Mouse (Mus musculus): ENCODE results near the gene Lamtor2. TPM values are rescaled to one million over a fixed set of nuclear protein-coding genes. Genes with fewer than 3 reads are reported as not detected.

The Lamtor2 gene
- total RNA-seq, 4 experiments from 2014 or later: 102 to 133 (median 110) TPM

DNA sequence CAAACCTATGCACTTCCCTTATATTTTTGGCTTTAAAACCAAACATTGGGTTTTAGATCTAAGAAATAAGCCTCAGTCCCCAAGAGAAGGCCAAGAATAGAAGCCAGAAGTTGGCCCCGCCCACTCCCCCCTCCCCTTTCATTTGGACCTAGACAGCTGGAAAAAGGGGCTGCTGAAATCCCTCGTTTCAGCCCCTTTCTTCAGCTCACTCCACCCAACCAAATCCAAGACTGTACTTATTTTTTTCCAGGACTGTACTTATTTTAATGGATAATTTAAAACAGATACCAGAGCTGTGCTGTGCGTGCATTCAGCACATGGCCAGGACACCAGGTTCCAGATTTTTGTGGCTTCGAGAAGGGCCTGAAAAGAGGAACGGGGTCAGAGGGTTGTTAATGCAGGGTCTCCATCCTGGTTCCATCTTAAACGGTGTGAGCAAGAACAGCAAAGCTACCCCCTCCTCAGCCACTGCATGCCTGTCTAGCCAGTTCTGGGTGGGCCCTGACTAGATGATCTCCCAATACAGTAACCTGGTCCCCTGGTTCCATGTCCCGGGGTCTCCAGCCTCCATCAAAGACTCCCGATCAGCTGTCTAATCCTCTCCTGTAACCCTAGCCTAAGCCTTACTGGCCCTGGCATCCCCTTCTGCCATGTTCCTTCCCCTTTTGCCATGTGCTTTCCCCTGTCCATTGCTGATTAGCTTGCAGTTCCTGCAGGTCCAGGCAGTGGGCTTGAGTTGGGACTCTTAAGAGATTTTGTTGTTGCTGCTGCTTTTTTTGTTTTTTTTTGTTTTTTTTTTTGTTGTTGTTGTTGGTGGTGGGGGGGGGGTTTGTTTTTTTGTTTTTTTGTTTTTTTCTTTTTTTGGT lies 48.8 kb downstream of the Lamtor2 start:
- no peak for DNase-seq (ENCODE audit: low spot score in 2 of 2)

DNA sequence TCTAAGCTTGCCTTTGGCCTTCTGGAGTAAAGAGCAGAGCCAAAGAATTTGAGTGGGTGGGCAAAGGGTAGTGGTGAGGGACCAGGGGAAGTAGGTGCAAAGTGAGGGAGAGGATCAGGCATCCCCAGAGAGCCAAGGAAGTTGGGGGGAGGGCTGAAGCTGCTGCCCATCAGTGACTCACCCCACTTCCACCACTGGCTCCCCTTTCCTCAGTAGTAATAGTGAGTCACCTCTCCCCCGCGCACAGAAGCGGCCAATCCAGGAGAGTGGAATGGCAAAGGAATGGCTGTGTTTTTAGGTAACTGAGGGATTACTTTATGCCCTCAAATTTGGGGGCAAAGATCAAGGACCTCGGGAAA lies 49.4 kb downstream of the Lamtor2 start:
- peak in 1 of 2 experiments; percentile 70 for DNase-seq (ENCODE audit: low spot score in 2 of 2)

DNA sequence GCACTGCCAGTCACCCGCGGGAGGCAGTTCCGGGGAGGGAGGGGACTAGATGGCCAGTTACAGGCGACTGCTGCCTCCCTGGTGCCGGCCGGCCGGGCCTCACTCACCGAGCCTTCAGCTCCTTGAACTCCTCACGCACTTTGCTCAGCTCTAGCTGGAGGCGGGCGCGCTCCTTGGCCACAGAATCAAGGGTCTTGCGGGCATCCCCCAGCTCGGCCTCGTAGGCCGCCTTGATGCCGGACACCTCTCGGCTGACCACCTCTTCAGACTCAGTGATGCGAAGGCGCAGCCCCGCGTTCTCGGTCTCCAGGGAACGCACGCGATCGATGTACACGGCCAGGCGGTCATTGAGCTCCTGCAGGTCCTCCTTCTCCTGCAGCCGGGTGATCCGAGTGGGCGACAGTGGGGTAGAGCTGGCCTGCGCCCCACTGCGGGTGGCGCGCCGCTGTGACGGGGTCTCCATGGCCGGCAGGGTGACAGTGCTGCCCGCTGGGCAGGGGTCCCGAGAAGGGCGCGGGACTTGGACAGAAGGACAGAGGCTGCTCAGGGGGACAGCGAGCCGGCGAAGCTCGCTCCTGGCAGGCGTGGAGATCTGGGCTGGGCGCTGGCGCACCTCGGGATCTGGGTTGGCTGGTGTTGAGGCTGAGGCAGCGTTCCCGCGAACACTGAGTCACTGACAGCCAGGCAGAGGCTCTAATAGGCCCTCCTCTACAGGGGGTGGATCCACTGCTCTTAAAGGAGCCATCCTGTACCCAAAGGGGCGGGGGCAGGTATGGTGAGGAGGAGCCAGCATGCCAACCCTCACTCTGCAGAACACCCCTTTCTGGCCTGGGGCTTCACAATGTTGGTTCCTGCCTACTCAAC lies 50.0 kb downstream of the Lamtor2 start:
- peak; percentile 92 to 97 for DNase-seq (ENCODE audit: low spot score in 2 of 2)

DNA sequence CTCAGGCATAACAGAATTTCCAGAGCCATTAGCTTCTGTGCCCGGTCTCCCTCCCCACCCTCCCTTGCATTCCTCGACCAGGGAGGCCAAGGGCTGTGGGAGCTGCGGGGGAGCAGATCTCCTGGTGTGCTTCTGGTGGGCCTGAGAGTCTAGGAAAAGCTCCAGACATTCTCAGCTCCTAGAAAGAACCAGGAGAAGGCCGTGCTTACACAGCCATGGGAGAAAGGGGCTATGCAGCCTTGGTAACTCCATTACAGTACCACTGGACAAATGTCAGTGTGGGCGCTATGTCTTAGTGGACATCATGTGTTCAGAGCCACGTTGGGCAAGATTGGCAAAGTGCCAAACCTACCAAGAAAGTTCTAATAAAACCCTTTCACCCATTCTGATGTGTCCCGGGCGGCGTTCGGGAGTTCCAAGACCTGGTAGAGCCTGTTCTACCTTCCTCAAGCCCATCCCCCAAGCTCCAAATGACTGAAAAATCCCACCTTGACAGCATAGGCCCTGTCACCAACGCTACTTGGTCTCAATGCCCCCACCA lies 50.8 kb downstream of the Lamtor2 start:
- DNase-seq (ENCODE audit: low spot score in 2 of 2): no peak

DNA sequence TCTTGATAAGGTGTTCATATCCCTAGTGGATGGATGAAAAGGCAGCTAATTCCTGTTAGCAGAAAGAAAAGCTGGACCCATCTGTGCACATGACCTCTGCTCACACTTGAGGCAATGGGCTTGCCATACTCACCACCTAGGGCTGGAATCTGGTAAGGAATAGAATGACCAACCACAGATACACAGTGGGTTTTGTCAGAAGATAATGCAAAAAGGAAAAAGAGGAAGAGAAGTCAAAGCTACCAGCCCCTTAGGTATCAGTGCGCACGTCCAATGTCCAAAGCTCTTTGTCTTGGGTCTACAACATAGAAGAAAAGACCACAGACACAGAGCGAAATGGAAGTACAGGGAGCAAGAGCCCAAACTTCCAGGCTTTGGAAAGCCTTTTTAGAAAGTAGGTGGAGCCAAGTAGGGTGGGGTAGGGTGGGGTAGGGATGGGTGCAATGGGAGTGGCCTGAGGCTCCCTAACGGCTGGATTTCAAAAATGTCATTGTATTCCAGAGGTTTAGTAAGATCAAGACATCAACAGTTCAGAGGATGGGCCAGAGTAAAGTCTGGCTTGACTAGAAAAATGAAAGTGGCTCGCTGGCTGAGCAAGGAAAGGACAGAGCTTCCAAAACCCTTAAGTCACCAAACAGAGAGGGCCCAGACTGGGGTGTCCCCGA lies 51.4 kb downstream of the Lamtor2 start:
- DNase-seq (ENCODE audit: low spot score in 2 of 2): no peak

DNA sequence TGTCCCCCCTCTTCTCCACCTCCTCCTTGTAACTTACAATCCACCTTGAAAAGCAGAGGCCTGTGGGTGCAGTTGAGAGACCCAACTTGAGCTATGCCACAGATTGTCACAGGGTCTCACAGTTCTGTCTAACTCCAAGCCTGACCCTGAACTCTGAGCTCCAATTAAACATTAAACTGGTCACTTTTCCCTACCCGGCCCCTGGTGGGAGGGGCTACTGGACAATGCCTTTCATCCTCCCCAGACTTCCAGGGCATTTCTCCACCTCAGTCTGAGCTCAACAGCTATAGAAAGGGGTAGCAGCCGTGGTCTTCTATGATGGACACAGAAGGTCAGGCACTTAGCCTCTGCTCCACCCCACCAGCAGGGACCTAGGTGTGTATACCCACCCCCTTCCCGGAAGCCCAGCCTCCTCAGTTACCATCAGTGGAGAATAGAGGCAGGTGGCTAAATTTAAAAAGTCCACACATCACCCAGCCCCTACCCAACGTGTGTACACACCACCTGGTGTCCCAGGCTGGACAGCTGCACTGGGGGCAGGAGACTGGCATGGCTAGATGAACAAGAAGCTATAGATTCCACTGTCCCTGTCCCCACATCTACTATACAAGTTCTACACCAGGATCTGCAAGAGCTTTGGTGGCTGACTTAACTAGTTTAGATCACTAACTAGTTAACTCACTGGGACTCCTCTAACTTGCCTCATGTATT lies 52.1 kb downstream of the Lamtor2 start:
- DNase-seq (ENCODE audit: low spot score in 2 of 2): no peak

DNA sequence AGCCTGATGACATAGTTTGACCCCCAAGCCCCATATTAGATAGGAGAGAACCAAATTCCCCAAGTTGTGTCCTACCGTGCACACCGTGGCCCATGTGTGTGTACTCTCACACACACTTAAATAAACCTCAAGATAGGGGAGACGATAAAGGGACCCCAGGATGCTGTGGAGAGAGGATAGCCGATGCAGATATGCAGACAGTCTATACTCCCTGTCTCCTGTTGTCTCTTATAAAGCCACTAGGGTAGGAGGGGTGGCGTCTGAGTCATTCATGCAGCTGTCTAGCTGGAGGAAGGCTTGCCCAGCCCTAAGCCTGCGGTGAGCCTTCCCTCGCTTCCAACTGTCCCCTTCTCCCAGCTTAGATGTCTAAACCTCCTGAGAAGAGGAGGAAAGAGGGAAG lies 52.8 kb downstream of the Lamtor2 start:
- no peak for DNase-seq (ENCODE audit: low spot score in 2 of 2)

Small RNAs within 50 kb of the gene (microRNA-seq; reads per million reads assigned to microRNA genes)
- gene Mir1905: 0 reads per million in 2 experiments

Other genes with a start within 250 kb of the Lamtor2 start
- 100 to 1,000 TPM in 2 of 4 experiments, 10 to 100 TPM in 2; 97.4 to 106 (median 100) TPM for gene Glmp, start 228.1 kb downstream of the Lamtor2 start, total RNA-seq (2022)
- 1 to 10 TPM; 1.4 to 2.8 (median 1.8) TPM for gene Tmem79, start 216.9 kb downstream of the Lamtor2 start, total RNA-seq (2022)
- gene Smg5, start 216.8 kb downstream of the Lamtor2 start, total RNA-seq (2022): 10 to 100 TPM; 80.2 to 90.1 (median 83.9) TPM
- 10 to 100 TPM; 14.4 to 16.7 (median 14.8) TPM for gene Paqr6, start 188.5 kb downstream of the Lamtor2 start, total RNA-seq (2022)
- 1 to 10 TPM in 2 of 4 experiments, under 1 TPM in 2; 0.63 to 2.3 (median 1.3) TPM for gene Bglap3, start 180.3 kb downstream of the Lamtor2 start, total RNA-seq (2022)
- 1 to 10 TPM in 3 of 4 experiments, not detected in 1; 1.1 to 1.8 (median 1.3) TPM for gene Bglap2, start 174.4 kb downstream of the Lamtor2 start, total RNA-seq (2022)
- gene Bglap, start 168.6 kb downstream of the Lamtor2 start, total RNA-seq (2022): 1 to 10 TPM in 1 of 4 experiments, not detected in 3; 2.8 TPM
- 1 to 10 TPM; 7.4 to 9.2 (median 7.8) TPM for gene Pmf1, start 142.7 kb downstream of the Lamtor2 start, total RNA-seq (2022)
- 10 to 100 TPM; 72.5 to 77.6 (median 75.9) TPM for gene Slc25a44, start 127.9 kb downstream of the Lamtor2 start, total RNA-seq (2022)
- 10 to 100 TPM; 63.2 to 71.4 (median 66.8) TPM for gene Sema4a, start 91.9 kb downstream of the Lamtor2 start, total RNA-seq (2022)
- 10 to 100 TPM; 50.1 to 67.5 (median 60.3) TPM for gene Lmna, start 43.1 kb downstream of the Lamtor2 start, total RNA-seq (2022)
- 1 to 10 TPM; 2.3 to 3.1 (median 2.6) TPM for gene Mex3a, start 20.7 kb downstream of the Lamtor2 start, total RNA-seq (2022)
- not detected for gene Rab25, start 4.8 kb downstream of the Lamtor2 start, total RNA-seq (2022)
- 100 to 1,000 TPM; 121 to 142 (median 129) TPM for gene Ubqln4, start 684 bp upstream of the Lamtor2 start, total RNA-seq (2022)
- 10 to 100 TPM; 85.5 to 93.2 (median 89.8) TPM for gene Ssr2, start 22.8 kb upstream of the Lamtor2 start, total RNA-seq (2022)
- gene Arhgef2, start 52.9 kb upstream of the Lamtor2 start, total RNA-seq (2022): 100 to 1,000 TPM; 228 to 247 (median 232) TPM
- not detected for gene Rxfp4, start 100.1 kb upstream of the Lamtor2 start, total RNA-seq (2022)
- 10 to 100 TPM; 46.2 to 57.4 (median 51.3) TPM for gene Khdc4, start 132.7 kb upstream of the Lamtor2 start, total RNA-seq (2022)
- 10 to 100 TPM; 36.3 to 42.0 (median 40.6) TPM for gene Rit1, start 163.8 kb upstream of the Lamtor2 start, total RNA-seq (2022)
- gene Syt11, start 222.1 kb upstream of the Lamtor2 start, total RNA-seq (2022): 100 to 1,000 TPM; 529 to 574 (median 545) TPM

All from left cerebral cortex, adult 8-10 months (tissue).